ENCODE assay signal across 9 mouse cellular contexts in the genomic region with DNA sequence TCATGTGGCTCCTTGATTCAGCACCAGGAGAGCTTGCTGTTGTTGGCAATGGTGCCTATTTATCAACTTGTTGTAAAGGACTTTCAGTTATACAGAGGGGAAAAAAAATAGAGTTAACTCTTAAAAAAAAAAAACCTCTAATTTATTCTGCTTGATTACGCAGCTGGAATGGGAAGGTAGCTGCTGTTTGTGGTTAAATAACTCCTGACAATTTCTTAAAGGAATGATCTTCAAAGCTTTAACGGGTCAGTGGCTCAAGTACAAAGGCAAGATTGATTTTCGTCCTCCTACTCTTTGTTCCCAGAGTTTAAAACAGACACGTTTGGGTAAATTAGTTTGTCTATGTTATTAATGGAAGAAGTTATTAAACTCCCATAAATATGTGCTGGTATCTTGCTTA.
"Had no signal": no experiment of that assay in that cellular context is flagged by ENCODE, and none has a peak within 500 bp of the region (broad histone marks: within the 10 kb centered on the region; RNA-seq: fewer than 3 reads in every experiment).

No protein-coding gene starts in this region.

- H3K4me2 ChIP-seq: limb, embryonic 13.5 days; midbrain, embryonic 15.5 days; neural tube, embryonic 12.5 days had no signal

- H3K27me3 ChIP-seq: midbrain, embryonic 15.5 days; neural tube, embryonic 12.5 days had no signal

- ATAC-seq: hindbrain, postnatal 0 days; midbrain, embryonic 15.5 days had no signal

- H3K9me3 ChIP-seq: limb, embryonic 13.5 days; midbrain, embryonic 15.5 days; neural tube, embryonic 12.5 days had no signal

- DNase-seq: lung, adult 18-20 months; right cerebral cortex, postnatal 4 days; spleen, adult 18-20 months had no signal

- H3K27ac ChIP-seq: hindbrain, postnatal 0 days; layer of hippocampus, adult 2 months; limb, embryonic 13.5 days; liver, embryonic 14.5 days; midbrain, embryonic 15.5 days; neural tube, embryonic 12.5 days had no signal

- H3K4me1 ChIP-seq: neural tube, embryonic 12.5 days had no signal

- H3K4me3 ChIP-seq: layer of hippocampus, adult 2 months; limb, embryonic 13.5 days; midbrain, embryonic 15.5 days; neural tube, embryonic 12.5 days had no signal

- H3K36me3 ChIP-seq: limb, embryonic 13.5 days; midbrain, embryonic 15.5 days; neural tube, embryonic 12.5 days had no signal

- H3K9ac ChIP-seq: limb, embryonic 13.5 days; liver, embryonic 14.5 days; midbrain, embryonic 15.5 days; neural tube, embryonic 12.5 days had no signal
